Mouse (Mus musculus) layer of hippocampus, postnatal 25 days (tissue): ENCODE data around the gene Azi2. TPM values are rescaled to one million over a fixed set of nuclear protein-coding genes. Genes with fewer than 3 reads are reported as not detected.

Experiments
- DNase-seq, 2 experiments: peaks; one replicate each; pipeline ENCODE4 v3.0.0; 2022; ENCODE audit warnings: mixed read lengths in 2 of 2, low spot score in 1 of 2; ENCODE audit errors: extremely low spot score in 1 of 2
- total RNA-seq, 2 experiments: library from RNA; stranded (reverse); gene quantifications; 2 replicates each; pipeline ENCODE4 v1.2.3; 2021

The Azi2 gene
- 10 to 100 TPM; 72.3 to 76.1 TPM for total RNA-seq

DNA sequence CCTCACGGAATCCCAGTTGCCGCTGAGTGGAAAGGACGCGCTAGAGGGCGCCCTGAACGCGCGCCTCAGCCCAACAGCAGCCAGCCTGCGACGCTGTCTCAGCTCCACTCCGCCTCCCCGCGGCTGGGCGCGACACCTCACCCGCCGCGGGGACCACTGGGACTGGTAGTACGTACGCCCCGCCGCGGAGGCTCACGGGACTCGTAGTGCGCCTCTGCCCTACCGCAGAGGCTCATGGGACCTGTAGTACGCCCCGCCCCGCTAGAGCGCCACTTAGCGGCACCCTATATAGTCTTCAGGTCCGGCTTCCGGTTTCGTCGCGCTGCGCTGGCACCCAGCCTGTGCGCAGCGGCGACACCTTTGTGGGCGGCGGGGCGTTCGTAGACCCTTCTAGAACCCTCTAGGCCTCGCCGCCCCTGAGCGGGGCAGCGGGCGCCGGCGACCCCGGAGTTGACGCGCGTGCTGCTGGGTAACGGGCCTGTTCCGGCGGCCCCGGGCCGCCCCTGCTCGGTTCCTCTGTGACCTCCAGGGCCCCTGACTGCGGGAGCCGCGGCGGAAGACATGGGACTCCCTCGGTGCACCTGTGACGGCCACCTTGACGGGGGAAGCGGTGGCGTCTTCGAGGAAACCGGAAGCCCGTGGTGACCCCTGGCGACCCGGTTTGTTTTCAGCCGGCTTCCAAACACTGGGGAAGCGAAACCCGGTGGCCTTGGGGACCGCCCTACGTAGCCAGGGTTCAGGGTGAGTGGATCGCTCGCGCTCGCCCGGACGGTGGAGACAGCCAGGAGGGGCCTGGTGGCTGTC lies at the start of gene Azi2:
Gene Azi2 (plus strand): TSS at position 282 of the 804 bp plus-strand sequence.
- peak; percentile 95 to 96 for DNase-seq

DNA sequence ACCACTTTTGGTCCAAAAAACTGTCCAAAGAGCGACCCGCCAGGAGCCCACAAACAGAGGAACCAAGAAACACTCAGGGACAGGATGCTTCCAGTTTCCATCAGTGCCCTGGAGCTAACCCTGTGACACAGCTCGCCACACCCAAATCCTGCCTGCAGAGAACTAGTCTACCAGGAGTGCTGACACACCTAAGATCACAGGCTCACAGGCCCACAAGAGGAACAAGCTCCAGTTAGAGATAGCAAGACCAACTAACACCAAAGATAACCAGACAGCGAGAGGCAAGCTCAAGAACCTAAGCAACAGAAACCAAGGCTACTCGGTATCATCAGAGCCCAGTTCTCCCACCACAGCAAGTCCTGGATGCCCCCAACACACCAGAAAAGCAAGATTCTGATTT lies 43.7 kb upstream of the Azi2 start:
- no peak for DNase-seq

DNA sequence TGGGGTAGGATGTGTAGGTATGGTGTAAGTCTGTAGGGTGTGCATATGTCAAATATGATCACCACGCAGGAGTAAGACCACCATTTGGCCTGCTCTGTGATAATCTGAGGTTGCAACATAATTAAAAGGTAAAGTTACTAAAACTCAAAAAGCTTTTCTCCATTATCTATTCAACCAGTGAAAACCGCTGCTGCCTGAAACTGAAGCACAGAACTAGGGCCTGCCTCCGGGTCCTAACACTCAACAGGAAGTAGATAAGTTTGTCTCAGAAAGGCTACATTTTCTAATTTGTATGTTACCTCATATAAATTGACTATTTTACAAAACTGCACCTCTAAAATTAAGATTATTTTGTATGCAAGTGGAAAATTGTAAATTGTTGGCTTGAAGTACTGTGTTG lies 38.8 kb upstream of the Azi2 start:
- DNase-seq: no peak

DNA sequence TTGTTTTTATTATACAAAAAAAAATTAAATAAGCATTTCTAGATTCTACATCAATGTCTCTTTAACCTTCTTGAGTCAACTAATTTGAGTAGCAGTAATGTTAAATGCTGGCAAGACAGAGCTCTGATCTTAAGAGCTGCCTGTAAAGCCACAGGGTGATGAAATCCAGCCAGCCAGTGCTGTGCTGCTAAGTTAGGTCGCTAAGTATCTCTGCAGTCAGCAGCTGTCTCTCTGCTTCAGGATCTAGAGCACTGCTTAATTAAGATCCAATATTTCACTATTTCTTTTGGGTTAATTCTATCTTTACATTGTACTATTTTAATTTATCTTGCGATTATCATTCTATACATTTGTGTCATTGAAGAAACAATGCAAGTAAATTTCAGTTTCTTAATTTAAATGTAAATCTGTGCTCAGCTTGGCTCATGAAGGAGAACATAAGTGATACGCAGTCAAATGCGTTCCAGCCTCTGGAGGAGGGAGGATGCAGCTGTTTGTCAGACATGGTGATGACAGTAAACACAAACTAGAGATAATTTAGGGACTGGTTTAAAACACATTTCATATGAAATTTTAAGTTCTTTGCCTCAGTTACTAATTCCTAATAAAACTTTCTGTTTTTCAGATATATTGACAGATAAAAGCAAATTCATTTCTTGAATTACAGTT lies 36.9 kb upstream of the Azi2 start:
- no peak for DNase-seq

DNA sequence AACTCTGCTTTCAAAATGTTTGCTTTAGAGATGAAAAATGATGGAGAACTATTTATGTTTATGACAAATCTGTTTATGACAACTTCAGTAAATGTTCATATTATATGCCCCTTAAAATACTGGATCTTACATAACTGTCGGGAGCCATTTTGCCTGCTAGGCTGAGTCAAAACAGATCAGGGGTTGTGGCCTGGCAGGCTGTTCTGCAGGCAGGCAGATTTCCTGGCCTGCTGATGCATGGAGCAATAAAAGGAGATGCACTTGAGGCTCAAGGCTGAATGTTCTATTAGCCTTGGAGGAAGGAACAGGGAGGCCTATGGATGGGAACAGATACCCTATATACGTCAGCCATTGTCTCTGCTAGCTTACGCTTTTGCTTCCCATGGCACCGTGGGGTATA lies 36.4 kb upstream of the Azi2 start:
- no peak for DNase-seq

DNA sequence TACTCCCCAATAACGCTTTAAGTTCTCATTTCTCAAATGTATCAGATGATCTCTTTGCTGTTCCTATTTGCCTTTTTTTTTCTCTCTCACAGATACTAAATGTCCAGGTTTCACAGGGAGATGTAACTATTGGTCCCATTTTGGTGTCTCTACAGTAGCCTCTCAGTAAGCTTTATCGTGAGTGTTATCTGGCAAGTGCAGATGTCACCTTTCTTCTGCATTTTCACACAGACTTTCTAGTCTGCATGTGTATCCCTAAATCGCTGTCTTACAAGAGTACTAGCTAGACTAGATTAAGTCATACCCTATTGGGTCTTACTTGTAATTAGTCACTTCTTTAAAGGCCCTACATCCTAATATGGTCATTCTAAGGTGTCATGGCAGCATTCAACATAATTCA lies 27.4 kb upstream of the Azi2 start:
- no peak for DNase-seq

DNA sequence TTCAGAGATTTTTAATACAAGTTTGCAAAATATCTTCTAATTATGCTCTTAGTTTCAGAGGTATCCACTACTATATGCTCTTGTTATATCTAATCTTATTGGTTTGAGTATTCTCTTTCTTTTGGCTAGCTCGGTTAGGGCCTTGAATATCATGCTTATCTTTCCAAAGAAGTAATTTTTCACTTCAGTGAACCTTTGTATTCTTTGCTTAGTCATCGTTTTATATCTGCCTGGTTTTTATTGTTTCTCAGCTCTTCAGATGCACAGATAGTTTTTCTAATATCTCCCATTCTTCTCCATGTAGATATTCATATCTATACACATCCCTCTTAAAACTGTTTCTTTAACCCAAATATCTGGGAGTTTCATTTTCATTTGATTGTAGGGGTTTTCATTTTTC lies 15.3 kb upstream of the Azi2 start:
- no peak for DNase-seq

DNA sequence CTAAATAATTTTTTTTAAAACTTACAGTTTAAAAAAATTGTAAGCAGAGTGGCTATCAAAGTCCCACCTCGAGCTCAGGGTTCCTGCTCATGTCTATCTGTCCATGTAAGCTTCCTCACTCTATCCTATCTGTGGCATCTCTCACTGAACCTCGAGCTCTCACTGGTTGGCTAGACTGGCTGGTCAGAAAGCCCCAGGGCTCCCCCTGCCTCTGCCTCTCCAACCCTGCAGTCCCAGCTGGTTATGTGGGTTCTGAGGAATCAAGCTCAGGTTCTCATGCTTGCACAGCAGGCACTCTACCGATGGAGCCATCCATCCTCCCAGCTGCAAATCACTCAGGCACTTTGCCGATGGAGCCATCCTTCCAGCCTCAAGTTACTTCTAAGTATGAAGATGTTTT lies 10.8 kb upstream of the Azi2 start:
- DNase-seq: no peak

DNA sequence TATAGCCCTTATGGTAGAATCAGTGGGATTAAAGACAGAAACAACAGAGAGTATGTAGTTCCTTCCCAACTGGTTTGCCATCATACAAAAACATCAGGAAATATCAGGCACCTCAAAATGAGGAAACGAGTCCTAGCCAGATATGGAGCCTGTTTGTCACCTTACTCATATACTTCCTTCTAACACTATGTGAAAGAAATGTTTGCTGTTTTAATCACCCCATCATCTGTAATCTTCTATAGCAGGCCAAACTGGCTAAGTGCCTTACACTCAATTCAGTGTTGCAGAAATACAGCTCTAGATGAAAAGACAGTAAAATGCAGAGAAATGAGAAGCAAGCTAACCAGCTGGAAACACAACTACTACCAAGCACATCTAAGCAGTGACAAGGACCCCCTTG lies 10.0 kb upstream of the Azi2 start:
- DNase-seq: no peak

DNA sequence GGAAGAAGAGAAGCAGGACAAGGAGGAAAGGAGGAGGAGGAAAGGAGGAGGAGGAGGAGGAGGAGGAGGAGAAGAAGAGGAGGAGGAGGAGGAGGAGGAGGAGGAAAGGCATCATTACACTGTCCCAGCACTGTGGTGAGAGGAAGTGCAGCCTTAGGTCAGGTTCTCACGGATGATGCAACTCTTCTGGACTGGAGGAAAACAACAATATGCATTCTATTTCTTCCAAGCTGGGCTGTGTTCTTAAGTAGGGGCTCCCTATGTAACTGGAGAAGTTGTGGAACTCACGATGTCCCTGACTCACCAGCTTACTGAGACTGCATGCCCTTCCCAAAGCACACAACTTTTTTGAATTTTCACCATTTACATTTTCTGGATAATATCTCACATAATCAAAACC lies 8.6 kb upstream of the Azi2 start:
- no peak for DNase-seq

DNA sequence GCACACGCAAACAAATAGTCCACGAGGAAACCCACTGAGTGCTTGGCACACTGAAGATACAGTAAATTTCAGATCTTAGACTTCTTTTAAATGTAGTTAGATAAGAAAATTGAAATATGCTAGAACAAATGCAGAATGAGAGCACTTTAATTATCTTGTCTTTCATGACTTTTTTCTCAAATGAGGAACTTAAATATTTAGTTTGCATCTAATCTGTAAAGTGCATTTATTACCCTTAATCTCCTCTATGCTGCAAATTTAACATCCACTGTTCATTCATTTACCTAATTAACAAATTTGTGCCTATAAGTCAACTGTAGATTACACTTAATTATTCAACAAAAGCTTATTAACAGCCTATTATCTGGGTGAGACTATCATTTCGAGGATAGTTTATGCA lies 5.3 kb upstream of the Azi2 start:
- no peak for DNase-seq

DNA sequence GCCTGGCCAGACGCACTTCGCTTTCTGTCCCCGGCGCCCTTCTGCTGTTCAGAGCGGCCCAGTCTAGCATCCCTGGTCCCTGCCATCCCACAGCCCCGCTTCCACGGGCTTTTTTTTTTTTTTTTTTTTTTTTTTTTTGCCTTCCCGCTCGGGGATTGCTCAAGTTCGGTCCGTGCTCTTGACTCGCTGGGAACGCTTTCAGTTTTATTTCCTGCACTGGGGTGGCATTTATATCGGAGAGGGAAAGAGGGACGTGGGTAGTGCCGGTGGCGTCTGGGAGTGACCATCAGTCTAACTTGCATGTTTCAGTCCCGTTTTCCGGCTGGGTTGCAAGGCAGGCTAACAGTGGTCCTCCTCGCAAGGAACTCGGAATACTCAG lies 712 bp downstream of the Azi2 start:
- no peak for DNase-seq

DNA sequence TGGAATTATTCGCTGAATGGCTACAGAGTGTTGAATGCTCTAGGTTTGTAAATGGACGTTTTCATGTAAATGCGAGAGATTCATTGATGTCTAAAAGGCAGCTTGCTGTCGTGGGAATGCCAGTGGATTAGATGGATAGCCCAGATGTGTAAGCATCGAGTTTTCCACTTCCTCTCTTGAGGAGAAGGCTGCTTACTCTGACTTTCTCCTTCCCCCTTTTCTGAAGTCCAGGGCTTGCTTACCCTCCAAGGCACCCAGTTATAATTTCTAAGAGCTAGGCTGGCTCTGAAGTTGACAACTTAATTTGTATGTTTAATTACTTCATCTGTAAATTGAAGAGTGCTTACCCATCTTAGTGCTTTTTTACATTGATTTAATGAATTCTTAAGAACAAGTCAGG lies 1.3 kb downstream of the Azi2 start:
- DNase-seq: no peak

DNA sequence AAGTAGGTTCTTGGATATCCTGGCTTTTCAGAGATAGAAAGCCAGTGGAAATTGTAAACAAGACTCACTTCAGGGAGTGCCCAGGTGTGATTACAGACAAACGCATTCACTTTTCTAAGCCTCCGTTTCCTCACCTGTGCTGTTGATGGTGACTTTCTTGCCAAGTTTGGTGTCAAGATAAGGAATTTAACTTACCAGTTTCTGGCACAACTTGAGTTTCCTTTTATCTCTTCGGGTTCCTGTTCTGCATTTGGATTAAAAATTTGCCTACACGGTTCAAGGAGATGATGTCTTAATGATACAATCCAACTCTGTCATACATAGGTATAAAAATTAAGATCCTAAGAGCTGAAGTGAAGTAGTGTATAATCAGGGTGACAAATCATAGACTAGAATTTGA lies 2.4 kb downstream of the Azi2 start:
- no peak for DNase-seq

DNA sequence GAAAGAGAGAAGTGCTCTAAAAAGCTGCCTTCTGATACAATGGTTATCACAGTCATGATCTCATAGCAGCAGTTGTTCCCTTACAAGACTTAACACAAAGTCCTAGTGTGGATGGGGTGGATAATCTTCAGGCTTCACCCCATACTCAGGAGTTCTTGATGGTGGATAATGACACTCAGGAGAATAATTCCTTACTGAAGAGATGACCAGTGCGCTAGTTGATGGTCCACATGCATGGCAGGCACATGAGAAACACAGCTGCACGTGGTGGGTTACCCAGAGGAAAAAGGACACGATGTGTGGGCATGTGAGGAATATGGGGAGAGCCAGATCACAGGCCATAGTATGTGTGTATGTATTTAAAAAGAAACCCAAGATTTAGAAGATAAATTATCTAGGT lies 3.3 kb downstream of the Azi2 start:
- no peak for DNase-seq

DNA sequence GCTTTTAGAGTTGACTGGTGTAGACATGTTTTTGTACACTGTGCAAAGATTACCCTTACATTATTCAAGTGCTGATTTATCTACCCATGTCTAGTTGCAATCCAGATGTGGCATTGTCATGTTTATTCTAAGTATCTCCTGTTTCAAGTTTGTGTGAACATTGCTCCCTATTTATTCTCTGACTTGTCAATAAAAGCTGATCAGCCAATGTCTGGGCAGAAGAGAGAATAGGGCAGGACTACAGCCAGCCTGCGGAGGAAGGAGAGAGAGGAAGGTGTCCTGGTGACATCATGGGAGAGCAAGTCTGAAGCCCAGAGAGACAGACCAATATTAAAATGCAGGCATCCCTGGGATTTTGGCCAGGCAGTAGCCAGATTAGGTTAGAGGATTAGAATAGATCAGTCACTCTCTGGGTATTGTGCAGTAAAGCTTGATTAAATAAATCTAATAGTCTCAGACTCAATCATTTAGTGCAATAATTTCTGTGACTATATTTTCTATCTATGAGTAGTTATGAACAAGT lies 4.8 kb downstream of the Azi2 start:
- DNase-seq: no peak

DNA sequence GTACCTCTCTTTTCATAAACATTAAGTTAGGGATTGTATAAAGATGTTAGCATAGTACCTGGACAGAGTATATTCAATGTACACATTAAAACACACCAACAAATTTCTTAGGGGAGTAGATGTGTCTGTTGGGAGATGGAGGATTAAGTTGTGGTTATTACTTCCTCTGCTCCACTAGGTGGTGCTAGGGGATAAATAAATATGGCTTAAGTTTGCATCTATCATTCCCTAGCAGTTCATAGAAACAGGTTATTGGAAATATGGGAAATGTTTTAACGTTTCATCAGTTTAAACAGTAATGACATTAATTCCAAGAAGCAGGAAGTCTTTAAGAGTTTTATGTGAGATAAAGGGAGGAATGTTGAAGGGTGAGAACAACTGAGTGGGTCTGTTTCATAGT lies 13.0 kb downstream of the Azi2 start:
- DNase-seq: no peak

DNA sequence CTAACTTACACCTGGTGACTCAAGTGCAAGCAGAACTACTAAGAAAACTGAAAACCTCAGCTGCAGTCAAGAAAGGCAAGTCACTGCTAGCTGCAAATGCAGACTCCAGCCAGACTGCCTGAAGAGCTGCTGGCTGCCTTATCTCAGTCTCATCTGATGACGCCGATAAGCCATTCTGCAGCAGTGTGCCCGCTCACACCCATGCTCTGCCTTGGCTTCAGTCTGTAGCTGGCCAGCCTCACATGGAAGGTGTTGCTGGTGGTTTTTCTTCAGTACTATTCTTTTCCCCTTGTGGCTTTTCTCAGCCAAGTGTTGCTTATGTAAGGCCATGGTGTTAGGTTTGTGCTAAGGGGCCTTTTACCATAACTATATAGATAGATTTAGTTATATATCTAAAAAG lies 18.8 kb downstream of the Azi2 start:
- DNase-seq: no peak

DNA sequence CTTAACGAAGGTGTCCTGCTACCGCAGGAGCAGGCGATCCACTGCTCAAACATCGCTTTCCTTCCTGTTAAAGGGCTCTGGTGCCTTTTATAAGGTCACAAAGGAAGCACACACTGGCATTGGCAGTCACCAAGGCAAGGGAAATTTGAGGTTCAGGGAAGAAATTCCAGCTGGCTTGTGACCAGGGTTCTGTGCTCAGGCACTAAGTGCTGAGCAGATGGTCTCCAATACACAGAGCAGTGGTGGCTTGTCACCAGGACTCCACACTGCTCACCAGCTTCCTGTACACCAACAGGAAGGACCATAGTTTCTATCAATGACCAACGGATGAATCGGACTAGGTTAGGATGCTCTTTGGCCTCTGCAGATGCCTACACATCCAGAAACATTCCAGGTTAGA lies 30.1 kb downstream of the Azi2 start:
- DNase-seq: no peak

DNA sequence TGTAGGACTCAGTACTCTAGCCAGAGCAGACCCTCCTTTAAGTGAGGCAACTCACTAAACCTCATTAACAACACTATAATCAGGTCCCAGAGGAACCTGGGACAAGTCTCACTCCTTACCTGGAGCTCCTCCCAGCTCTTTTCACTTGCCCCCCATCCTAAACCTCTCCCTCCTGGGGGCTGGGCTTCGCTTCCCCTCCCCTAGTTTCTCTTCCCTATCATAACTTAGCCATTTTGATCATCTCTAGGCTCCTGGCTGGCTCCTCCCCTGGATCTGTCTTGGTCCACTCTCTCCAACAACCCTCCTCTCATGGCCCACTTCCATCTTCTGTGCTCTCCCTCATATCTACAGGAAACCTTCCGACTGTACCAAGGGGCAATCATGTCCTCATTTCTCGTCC lies 31.0 kb downstream of the Azi2 start:
- DNase-seq: no peak

DNA sequence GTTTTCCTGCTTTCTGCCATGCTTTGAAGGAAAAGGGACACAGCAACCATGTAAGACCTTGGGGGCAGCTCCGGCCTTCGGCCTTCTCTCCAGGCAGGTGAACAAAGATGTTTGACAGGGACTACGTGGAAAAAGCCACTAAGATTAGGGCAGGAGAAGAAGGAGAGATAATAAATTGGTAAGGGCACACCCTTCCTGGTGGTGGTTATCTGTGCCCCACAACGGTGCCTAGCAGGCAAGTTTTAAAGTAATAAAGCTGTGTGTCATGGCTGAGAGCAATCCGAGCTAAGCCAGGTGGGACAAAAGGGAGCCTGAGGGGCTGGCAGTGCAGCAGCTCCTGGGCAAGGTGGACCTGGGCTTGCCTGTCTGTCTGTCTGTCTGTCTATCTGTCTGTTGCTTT lies 31.8 kb downstream of the Azi2 start:
- DNase-seq: no peak

DNA sequence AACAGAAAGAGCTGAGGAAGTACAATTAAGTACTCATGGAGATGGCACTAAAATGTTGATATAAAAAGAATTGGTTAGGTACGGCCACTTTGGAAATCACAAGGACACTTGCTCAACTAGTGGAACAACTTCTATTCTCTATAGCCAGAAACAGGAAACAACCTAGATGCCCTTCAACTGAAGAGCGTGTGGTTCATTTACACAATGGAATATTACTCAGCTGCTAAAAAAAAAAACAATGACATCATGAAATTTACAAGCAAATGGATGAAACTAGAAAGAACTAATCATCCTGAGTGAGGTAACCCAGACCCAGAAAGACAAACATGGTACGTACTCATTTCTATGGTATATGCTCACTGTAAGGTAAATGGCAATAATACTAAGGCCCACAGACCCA lies 33.1 kb downstream of the Azi2 start:
- no peak for DNase-seq
